Mouse (Mus musculus) heart, postnatal 4 days (tissue): ENCODE measurements around the gene Tmem176b. TPM values are rescaled to one million over a fixed set of nuclear protein-coding genes. Genes with fewer than 3 reads are reported as not detected.

Experiments
- DNase-seq: peaks from one replicate; pipeline ENCODE4 v3.0.0; 2021
- total RNA-seq, 2 experiments: library from RNA; stranded (reverse); gene quantifications; 2 replicates each; pipeline ENCODE4 v1.2.3; 2021

Gene Tmem176b
- total RNA-seq, 2 experiments from 2014 or later = 90.2 to 95.6 TPM

- DNase-seq = no peak
These were observed 53.4 kb downstream of the Tmem176b start for GRCm38 (mm10) chr6:48787867-48788266.

- DNase-seq = no peak
These were observed 55.7 kb downstream of the Tmem176b start for GRCm38 (mm10) chr6:48785601-48786000.

- DNase-seq = peak; percentile 31
These were observed 56.1 kb downstream of the Tmem176b start for GRCm38 (mm10) chr6:48785189-48785588.

GRCm38 (mm10) chr6:48784406-48784805 is 56.9 kb downstream of the Tmem176b start:
- DNase-seq = no peak

Other genes starting within 250 kb of the Tmem176b start
- 10 to 100 TPM; 30.4 to 31.2 TPM for gene Repin1, start 247.6 kb downstream of the Tmem176b start, total RNA-seq
- not detected for gene Gm44965, start 247.6 kb downstream of the Tmem176b start, total RNA-seq
- gene Zfp775, start 239.4 kb downstream of the Tmem176b start, total RNA-seq = 1 to 10 TPM; 4.0 to 5.4 TPM
- under 1 TPM; 0.41 to 0.50 TPM for gene AI854703, start 214.7 kb downstream of the Tmem176b start, total RNA-seq
- 1 to 10 TPM; 9.0 to 9.3 TPM for gene Gimap8, start 194.3 kb downstream of the Tmem176b start, total RNA-seq
- 1 to 10 TPM; 6.7 to 7.0 TPM for gene Gimap9, start 165.4 kb downstream of the Tmem176b start, total RNA-seq
- 10 to 100 TPM; 41.2 to 50.1 TPM for gene Gimap4, start 156.9 kb downstream of the Tmem176b start, total RNA-seq
- 10 to 100 TPM; 62.2 to 64.7 TPM for gene Gimap6, start 133.3 kb downstream of the Tmem176b start, total RNA-seq
- 1 to 10 TPM; 7.1 to 7.2 TPM for gene Gm28053, start 122.9 kb downstream of the Tmem176b start, total RNA-seq
- not detected for gene Gimap7, start 122.9 kb downstream of the Tmem176b start, total RNA-seq
- 10 to 100 TPM; 12.9 to 19.4 TPM for gene Gimap1, start 102.4 kb downstream of the Tmem176b start, total RNA-seq
- 10 to 100 TPM; 11.6 to 11.8 TPM for gene Gimap5, start 95.3 kb downstream of the Tmem176b start, total RNA-seq
- under 1 TPM; 0.38 to 0.54 TPM for gene Gimap3, start 70.6 kb downstream of the Tmem176b start, total RNA-seq
- gene Tmem176a, start 577 bp downstream of the Tmem176b start, total RNA-seq = 10 to 100 TPM; 33.6 to 34.8 TPM
- not detected for gene Aoc1, start 31.4 kb upstream of the Tmem176b start, total RNA-seq
- gene 1600015I10Rik, start 88.4 kb upstream of the Tmem176b start, total RNA-seq = not detected
- gene Doxl2, start 133.5 kb upstream of the Tmem176b start, total RNA-seq = not detected
- not detected for gene Svs1, start 145.4 kb upstream of the Tmem176b start, total RNA-seq
- under 1 TPM; 0.55 to 0.63 TPM for gene Gpnmb, start 195.1 kb upstream of the Tmem176b start, total RNA-seq
- 10 to 100 TPM; 33.4 to 43.2 TPM for gene Malsu1, start 232.3 kb upstream of the Tmem176b start, total RNA-seq